Mouse (Mus musculus): ENCODE results near the gene Cntnap5c.

Gene Cntnap5c

DNA sequence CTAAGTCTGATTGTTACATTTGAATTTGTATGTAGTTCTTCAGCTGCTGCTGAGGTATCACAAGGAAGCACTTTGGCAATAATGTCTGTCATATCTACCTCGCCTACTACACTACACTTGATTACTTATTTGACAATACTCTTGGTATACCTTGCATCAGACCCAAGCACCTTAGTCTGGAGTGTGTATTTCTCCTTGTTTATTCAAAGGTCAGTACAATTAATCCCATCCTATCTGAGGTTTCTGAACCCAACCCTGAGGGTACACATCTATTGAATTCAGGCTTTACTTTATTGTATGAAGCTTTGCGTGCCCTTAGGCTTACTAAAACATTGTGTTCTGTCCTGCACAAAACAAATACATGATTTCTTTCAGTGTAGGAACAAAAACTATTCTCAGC, 235.1 kb downstream of the Cntnap5c start:
- no peak for DNase-seq

DNA sequence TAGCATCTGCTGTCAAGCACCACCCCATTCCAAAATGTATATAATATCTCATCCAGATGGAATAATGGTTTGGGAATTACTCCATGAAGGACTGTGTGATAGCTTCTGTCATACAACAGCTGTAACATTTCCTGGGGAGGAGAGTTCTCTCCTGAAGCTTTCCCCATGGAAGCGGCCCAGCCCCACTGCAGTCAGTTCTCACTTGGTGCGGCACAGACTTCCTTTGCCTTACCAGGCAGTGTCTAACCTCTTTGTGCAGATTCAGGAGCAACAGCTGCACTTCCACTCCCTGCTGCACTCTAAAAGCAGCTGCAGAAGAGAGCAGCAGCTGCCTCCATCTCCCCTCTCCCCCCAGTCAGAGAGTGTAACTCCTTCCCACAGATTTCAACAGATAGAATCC, 271.8 kb downstream of the Cntnap5c start:
- no peak for DNase-seq

- DNase-seq, result no peak
Observed at GRCm38 (mm10) chr17:58045149-58045548, 275.8 kb downstream of the Cntnap5c start.

- DNase-seq, result no peak
Observed at GRCm38 (mm10) chr17:58069912-58070311, 300.5 kb downstream of the Cntnap5c start.

DNA sequence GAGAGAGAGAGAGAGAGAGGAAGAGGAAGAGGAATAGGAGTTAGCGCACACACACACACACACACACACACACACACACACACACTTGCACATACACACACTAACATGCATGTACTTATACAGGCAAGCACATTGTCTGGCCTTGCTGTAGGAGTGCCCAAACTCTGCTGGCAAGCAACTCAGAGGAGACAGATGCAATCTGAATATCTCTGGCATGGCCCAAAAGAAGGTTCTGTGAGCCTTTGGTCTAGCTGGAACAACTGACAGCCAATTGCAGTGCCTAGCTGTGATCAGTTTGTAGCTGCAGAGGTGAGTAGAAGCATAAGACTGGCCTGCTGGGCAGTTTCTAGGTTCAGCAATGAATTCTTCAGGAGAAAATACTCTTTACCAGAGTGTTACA, 313.3 kb downstream of the Cntnap5c start:
- DNase-seq, result no peak

- no peak for DNase-seq
Observed at GRCm38 (mm10) chr17:58104505-58104904, 335.1 kb downstream of the Cntnap5c start.

GRCm38 (mm10) chr17:58107901-58108300, 338.5 kb downstream of the Cntnap5c start:
- no peak for DNase-seq

GRCm38 (mm10) chr17:58108335-58108734, 339.0 kb downstream of the Cntnap5c start:
- DNase-seq, result no peak

DNA sequence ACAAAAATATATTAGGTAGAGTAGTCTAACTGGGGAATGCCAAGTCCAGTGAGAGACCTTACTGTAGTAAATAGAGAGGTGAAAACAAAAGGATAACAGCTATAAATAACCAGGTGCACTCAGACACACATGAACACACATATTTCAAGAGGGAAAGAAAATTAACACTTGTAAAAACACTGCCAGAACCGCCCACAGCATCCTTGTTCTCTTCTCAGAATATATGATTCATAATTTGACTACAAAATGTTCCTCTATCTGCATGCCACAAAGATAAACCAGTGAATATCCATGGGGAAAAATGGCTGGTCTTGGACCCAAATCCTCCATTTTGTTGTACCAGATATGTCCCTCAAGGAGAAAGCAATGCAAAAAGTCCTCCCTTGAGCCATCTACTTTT, 417.8 kb downstream of the Cntnap5c start:
- DNase-seq, result no peak

DNA sequence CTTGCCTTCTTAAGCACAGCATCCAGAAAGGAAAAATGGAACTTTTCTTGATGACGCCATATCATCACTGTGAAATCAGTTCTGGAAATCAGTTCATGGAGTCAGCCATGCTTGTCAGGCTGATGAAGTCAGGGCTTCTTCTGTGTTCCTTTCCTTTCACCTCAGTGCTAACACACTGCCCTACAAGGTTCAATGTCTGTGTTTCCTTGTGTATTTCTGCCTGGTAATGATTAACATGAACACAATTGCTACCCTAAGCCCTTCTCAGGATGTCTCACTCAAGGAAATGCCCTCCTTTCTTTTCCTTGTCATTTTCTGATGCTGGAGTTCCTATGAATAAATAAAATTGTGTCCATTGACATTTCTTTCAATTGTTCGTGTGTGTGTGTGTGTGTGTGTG, 431.8 kb downstream of the Cntnap5c start:
- DNase-seq, result no peak

DNA sequence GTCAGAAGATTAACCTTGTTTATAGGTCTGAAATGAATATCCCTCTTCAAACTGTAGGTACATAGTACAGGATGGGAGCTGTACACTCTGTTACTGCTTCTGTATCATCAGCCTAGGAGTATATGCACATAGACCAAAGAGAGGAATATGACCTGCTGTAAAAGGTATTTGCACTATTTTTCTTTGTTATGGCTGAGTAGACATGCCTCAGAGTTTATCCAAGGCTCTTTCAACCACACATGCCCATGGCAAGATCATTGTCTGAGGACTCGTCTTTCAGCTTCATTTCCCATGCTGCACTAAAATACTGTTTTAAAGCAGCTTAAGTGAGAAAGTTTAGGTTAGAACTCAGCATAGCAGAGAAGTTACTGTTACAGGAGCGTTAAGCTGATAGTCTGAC, 498.7 kb downstream of the Cntnap5c start:
- no peak for DNase-seq

- DNase-seq, result no peak
Observed at GRCm38 (mm10) chr17:58351310-58351709, 581.9 kb downstream of the Cntnap5c start.

GRCm38 (mm10) chr17:58356224-58356623, 586.9 kb downstream of the Cntnap5c start:
- DNase-seq, result no peak

- no peak for DNase-seq
Observed at GRCm38 (mm10) chr17:58363582-58364267, 594.4 kb downstream of the Cntnap5c start.

- no peak for DNase-seq
Observed at GRCm38 (mm10) chr17:58370089-58370488, 600.7 kb downstream of the Cntnap5c start.

DNA sequence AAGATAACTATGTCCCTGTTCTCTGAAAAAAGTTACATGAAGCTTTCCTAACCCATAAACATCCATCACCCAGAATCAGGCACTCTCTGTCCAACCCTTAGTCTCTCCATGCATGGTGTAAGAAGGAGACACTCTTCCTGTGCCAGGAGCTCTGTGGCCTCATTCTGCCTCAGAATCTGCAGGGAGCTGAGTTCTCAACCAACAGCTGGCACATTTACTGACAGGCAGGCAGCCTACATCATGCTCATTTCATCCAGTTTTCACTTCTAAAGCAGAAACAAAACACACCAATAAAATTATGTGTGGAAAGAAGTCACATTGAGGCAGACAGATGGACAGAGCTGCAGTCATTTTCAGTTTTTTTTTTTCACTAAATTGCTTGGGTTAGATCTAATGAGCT, 638.4 kb downstream of the Cntnap5c start:
- DNase-seq, result no peak

DNA sequence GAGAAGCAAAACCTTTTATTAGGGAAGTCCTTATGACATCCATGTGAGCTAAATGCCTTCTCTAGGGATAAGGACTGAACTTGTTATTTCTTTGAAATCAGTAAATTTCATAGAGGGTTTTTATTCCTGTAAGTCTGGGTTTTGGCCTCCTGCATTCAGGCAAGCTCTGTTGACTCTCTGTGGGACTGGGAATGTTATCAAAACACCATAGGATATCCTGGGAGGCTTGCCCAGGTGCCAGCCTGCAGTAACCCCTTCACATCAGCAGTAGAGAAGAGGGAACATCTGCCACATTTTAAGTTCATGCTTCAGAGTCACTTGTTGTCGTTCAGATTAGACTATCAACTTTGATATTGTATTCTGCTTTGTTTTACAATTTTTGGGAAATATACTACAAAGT, 639.4 kb downstream of the Cntnap5c start:
- DNase-seq, result no peak

GRCm38 (mm10) chr17:58437443-58437842, 668.1 kb downstream of the Cntnap5c start:
- DNase-seq, result no peak

All from kidney, adult 11 months (tissue).